Mouse (Mus musculus) olfactory bulb, adult 2 months (tissue): Measurements from ENCODE around the gene Pde3b.

Experiments used
- CTCF ChIP-seq: fragments of 200-500 bp; IDR thresholded peaks from 2 replicates; pipeline ENCODE4 v1.5.1; 2012; ENCODE audit warnings: low read depth, mild to moderate bottlenecking, low read length, moderate library complexity; ENCODE audit not compliant: insufficient read depth
- POLR2A ChIP-seq: fragments of 200-500 bp; IDR thresholded peaks from 2 replicates; pipeline ENCODE4 v1.6.1; 2012; ENCODE audit warnings: mild to moderate bottlenecking, low read depth, low read length, moderate library complexity; ENCODE audit not compliant: insufficient read depth

- TF ChIP-seq POLR2A (no peak), CTCF (no peak)
These were observed 397 bp downstream of the Pde3b start for GRCm38 (mm10) chr7:114415336-114416020.
